ENCODE assay signal across 21 mouse cellular contexts in the genomic region with DNA sequence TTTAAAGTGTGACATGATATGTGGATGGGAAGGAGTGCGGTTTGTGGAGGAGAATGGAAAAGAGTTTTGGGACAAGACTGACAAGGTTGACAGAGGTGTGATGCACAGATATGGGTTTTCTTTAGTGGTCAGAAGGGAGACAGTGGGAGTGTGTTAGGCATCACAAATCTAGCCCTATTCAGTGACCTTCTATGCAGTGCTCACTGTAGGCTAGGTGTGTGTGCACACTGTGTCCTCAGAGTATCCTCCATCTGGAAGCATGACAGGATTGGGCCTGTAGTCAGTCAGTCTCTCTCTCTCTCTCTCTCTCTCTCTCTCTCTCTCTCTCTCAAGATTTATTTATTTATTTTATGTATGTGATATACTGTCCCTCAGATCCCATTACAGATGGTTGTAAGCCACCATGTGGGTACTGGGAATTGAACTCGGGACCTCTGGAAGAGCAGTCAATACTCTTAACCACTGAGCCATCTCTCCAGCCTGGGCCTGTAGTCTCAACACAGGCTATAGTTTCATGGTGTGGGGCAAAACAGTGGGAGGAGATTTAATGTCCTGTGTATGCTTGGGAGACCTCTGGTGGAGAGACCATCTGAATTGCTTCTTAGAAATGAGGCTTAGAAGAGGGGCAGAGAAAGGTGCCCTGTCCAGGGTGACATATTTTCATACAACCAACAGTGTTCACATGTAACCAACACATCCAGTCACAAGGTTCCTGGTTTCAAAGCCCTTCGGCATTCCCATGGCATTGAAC.
DNase-seq lines count a peak whose midpoint lies in the region; ATAC-seq and TF ChIP-seq lines count a peak whose summit lies in the region.
"Had no signal": no experiment of that assay in that cellular context is flagged by ENCODE, and none has a peak within 500 bp of the region (broad histone marks: within the 10 kb centered on the region; RNA-seq: fewer than 3 reads in every experiment).

No protein-coding gene starts in this region.

- dilution Hi-C loops in CH12.LX (cut with MboI; ENCODE audit: extremely low pct_ligation_motif_present, extremely low pct_unique_long_range_greater_than_20kb, low sequenced_read_pairs): no loop called here

- no peak overlapping the region for H3K4me2 ChIP-seq in heart, postnatal 0 days (ENCODE audit: low read depth, low read length)
- H3K4me2 ChIP-seq in heart, embryonic 12.5 days: no peak overlapping the region
- H3K4me2 ChIP-seq in limb, embryonic 11.5 days (ENCODE audit: low read depth, severe bottlenecking): no peak overlapping the region
- H3K4me2 ChIP-seq in CH12.LX (ENCODE audit: insufficient read depth, low read depth, poor library complexity, severe bottlenecking): no peak overlapping the region
- H3K4me2 ChIP-seq: hindbrain, embryonic 14.5 days; midbrain, embryonic 12.5 days; stomach, embryonic 15.5 days had no signal

- 80% methylated on average over 3 of the region's 3 CpGs for WGBS in heart, postnatal 0 days
- WGBS in heart, embryonic 12.5 days: 79% methylated on average over 3 of the region's 3 CpGs
- WGBS in limb, embryonic 11.5 days: 88% methylated on average over 3 of the region's 3 CpGs
- 95% methylated on average over 3 of the region's 3 CpGs for WGBS in limb, embryonic 10.5 days
- WGBS in embryonic facial prominence, embryonic 10.5 days: 91% methylated on average over 3 of the region's 3 CpGs

- no peak for TF ChIP-seq POLR2A in CH12.LX (IDR thresholded peaks at IDR 0.05; ENCODE audit: low read depth, low read length)

- peak; percentile 28; the same call in 1 of the 2 replicates for ATAC-seq in heart, postnatal 0 days (ENCODE audit: insufficient read depth, low read depth)
- no peak for ATAC-seq in heart, embryonic 12.5 days (ENCODE audit: insufficient number of reproducible peaks, low FRiP score)
- 0 out of 2 replicates have a peak, but pooled peaks have one; percentile 23 for ATAC-seq in limb, embryonic 11.5 days (ENCODE audit: insufficient number of reproducible peaks, low FRiP score, low TSS enrichment, low read depth)
- ATAC-seq: forebrain, embryonic 14.5 days had no signal

- no peaks in the 10 kb centered on the region; the same call in 1 of the 2 replicates for H3K79me2 ChIP-seq in CH12.LX (replicated peaks; ENCODE audit: control insufficient read depth, extremely low read depth, insufficient read depth, poor library complexity, severe bottlenecking)

- no peak overlapping the region for H3K4me3 ChIP-seq in heart, postnatal 0 days (ENCODE audit: low read depth, low read length)
- no peak overlapping the region for H3K4me3 ChIP-seq in heart, embryonic 12.5 days
- no peak overlapping the region for H3K4me3 ChIP-seq in limb, embryonic 11.5 days (ENCODE audit: low read depth, low read length)
- no peak overlapping the region for H3K4me3 ChIP-seq in limb, embryonic 10.5 days
- H3K4me3 ChIP-seq in CH12.LX (replicated peaks in 1 of 3; ENCODE audit: low read depth in 2 of 3, low read length in 2 of 3, poor library complexity in 1 of 3): no peak overlapping the region
- H3K4me3 ChIP-seq in embryonic facial prominence, embryonic 10.5 days: no peak overlapping the region
- H3K4me3 ChIP-seq: erythroblast, embryonic 14.5 days; midbrain, embryonic 12.5 days; stomach, embryonic 15.5 days had no signal

- peaks cover 9% of the 10 kb centered on the region for H3K4me1 ChIP-seq in heart, postnatal 0 days (ENCODE audit: control insufficient read depth, insufficient read depth)
- peaks cover 38% of the 10 kb centered on the region for H3K4me1 ChIP-seq in heart, embryonic 12.5 days (replicated peaks)
- peaks cover 16% of the 10 kb centered on the region for H3K4me1 ChIP-seq in limb, embryonic 11.5 days (ENCODE audit: control insufficient read depth, insufficient read depth, low read length)
- peaks cover 31% of the 10 kb centered on the region for H3K4me1 ChIP-seq in limb, embryonic 10.5 days
- H3K4me1 ChIP-seq in CH12.LX (ENCODE audit: control insufficient read depth in 1 of 2, insufficient read depth in 2 of 2): peaks cover 0 to 12% of the 10 kb centered on the region in 2 experiments; a peak in 3 of 4 replicates
- H3K4me1 ChIP-seq in embryonic facial prominence, embryonic 10.5 days: peaks cover 38% of the 10 kb centered on the region
- H3K4me1 ChIP-seq: midbrain, embryonic 12.5 days; stomach, embryonic 15.5 days had no signal

- no peak overlapping the region for H3K27ac ChIP-seq in heart, postnatal 0 days (ENCODE audit: low read depth)
- no peak overlapping the region for H3K27ac ChIP-seq in heart, embryonic 12.5 days (ENCODE audit: poor library complexity, severe bottlenecking)
- no peak overlapping the region for H3K27ac ChIP-seq in limb, embryonic 11.5 days (replicated peaks; ENCODE audit: low read depth, low read length)
- H3K27ac ChIP-seq in limb, embryonic 10.5 days: no peak overlapping the region
- no peak overlapping the region for H3K27ac ChIP-seq in CH12.LX (ENCODE audit: insufficient read depth, low read depth)
- H3K27ac ChIP-seq in embryonic facial prominence, embryonic 10.5 days (replicated peaks): 0 out of 2 replicates have a peak overlapping the region, but pooled peaks have one; percentile 37
- H3K27ac ChIP-seq: hindbrain, embryonic 14.5 days; liver, embryonic 14.5 days; midbrain, embryonic 12.5 days; stomach, embryonic 15.5 days had no signal

- H3K9me3 ChIP-seq in heart, postnatal 0 days (replicated peaks; ENCODE audit: control insufficient read depth, low read length): no peaks in the 10 kb centered on the region
- H3K9me3 ChIP-seq in heart, embryonic 12.5 days (replicated peaks): no peaks in the 10 kb centered on the region
- H3K9me3 ChIP-seq in limb, embryonic 11.5 days (ENCODE audit: control insufficient read depth, low read length): no peaks in the 10 kb centered on the region
- no peaks in the 10 kb centered on the region for H3K9me3 ChIP-seq in limb, embryonic 10.5 days (replicated peaks)
- no peaks in the 10 kb centered on the region for H3K9me3 ChIP-seq in CH12.LX (replicated peaks; ENCODE audit: low read length)
- no peaks in the 10 kb centered on the region for H3K9me3 ChIP-seq in embryonic facial prominence, embryonic 10.5 days
- H3K9me3 ChIP-seq: midbrain, embryonic 12.5 days; stomach, embryonic 15.5 days had no signal

- peak; percentile 26; the same call in 1 of the 2 replicates for TF ChIP-seq CTCF in heart, postnatal 0 days (IDR thresholded peaks at IDR 0.05; ENCODE audit: low read depth)
- TF ChIP-seq CTCF in CH12.LX (conservative IDR thresholded peaks at IDR 0.05 in 1 of 2, IDR thresholded peaks at IDR 0.05 in 1 of 2; ENCODE audit: low read depth in 2 of 2, low read length in 2 of 2): peak in 1 of 2 experiments; percentile 47; a peak in 2 of 4 replicates

- TF ChIP-seq RAD21 in CH12.LX (IDR thresholded peaks at IDR 0.05; ENCODE audit: low read depth, low read length): peak; percentile 38

- H3K27me3 ChIP-seq in heart, postnatal 0 days (ENCODE audit: control insufficient read depth, insufficient read depth, low read length): no peaks in the 10 kb centered on the region
- H3K27me3 ChIP-seq in heart, embryonic 12.5 days (replicated peaks): no peaks in the 10 kb centered on the region
- no peaks in the 10 kb centered on the region for H3K27me3 ChIP-seq in limb, embryonic 11.5 days (ENCODE audit: control insufficient read depth, insufficient read depth, low read length)
- H3K27me3 ChIP-seq in limb, embryonic 10.5 days (ENCODE audit: low read depth, poor library complexity, severe bottlenecking): no peaks in the 10 kb centered on the region
- H3K27me3 ChIP-seq in CH12.LX (replicated peaks): no peaks in the 10 kb centered on the region
- H3K27me3 ChIP-seq in embryonic facial prominence, embryonic 10.5 days (replicated peaks; ENCODE audit: low read depth, poor library complexity, severe bottlenecking): no peaks in the 10 kb centered on the region
- H3K27me3 ChIP-seq: midbrain, embryonic 12.5 days; stomach, embryonic 15.5 days had no signal

- TF ChIP-seq EP300 in heart, postnatal 0 days (IDR thresholded peaks at IDR 0.05; ENCODE audit: low read depth): no peak
- TF ChIP-seq EP300 in CH12.LX (IDR thresholded peaks at IDR 0.05; ENCODE audit: low read length): no peak

- DNase-seq in heart, postnatal 0 days (ENCODE audit: low spot score): peak; percentile 24
- no peak for DNase-seq in limb, embryonic 11.5 days (ENCODE audit: low spot score)
- DNase-seq in limb, embryonic 10.5 days (ENCODE audit: low spot score): no peak
- DNase-seq in CH12.LX (ENCODE audit: extremely low read depth): no peak
- no peak for DNase-seq in embryonic facial prominence, embryonic 10.5 days (ENCODE audit: low spot score)
- DNase-seq in adrenal gland, adult 2 months: no peak
- no peak for DNase-seq in yolk sac, embryonic 10.5 days (ENCODE audit: low spot score)
- DNase-seq: adrenal gland, postnatal 10 days; cerebellum, adult 11-12 months; cerebellum, postnatal 25 days; heart, adult 18-20 months; heart, postnatal 10 days; kidney, adult 8-10 months; left cerebral cortex, postnatal 4 days had no signal

- H3K36me3 ChIP-seq in heart, postnatal 0 days (replicated peaks; ENCODE audit: control insufficient read depth, insufficient read depth, low read length): 0 out of 2 replicates have a peak, but pooled peaks cover 1% of the 10 kb centered on the region
- 0 out of 2 replicates have a peak, but pooled peaks cover 1% of the 10 kb centered on the region for H3K36me3 ChIP-seq in heart, embryonic 12.5 days
- no peaks in the 10 kb centered on the region; the same call in 1 of the 2 replicates for H3K36me3 ChIP-seq in limb, embryonic 11.5 days (ENCODE audit: control insufficient read depth, insufficient read depth, low read length)
- H3K36me3 ChIP-seq in limb, embryonic 10.5 days: no peaks in the 10 kb centered on the region
- peaks cover 37 to 97% of the 10 kb centered on the region in 2 experiments for H3K36me3 ChIP-seq in CH12.LX (replicated peaks in 1 of 2; ENCODE audit: control insufficient read depth in 1 of 2, insufficient read depth in 1 of 2, low read length in 1 of 2)
- H3K36me3 ChIP-seq in embryonic facial prominence, embryonic 10.5 days (replicated peaks): peaks cover under 1% of the 10 kb centered on the region
- H3K36me3 ChIP-seq: midbrain, embryonic 12.5 days; stomach, embryonic 15.5 days had no signal

- in situ Hi-C loops in CH12.LX (cut with MboI; ENCODE audit: low pct_ligation_motif_present, low pct_unique_long_range_greater_than_20kb, low sequenced_read_pairs): no loop called here

- no peak overlapping the region for H3K9ac ChIP-seq in heart, postnatal 0 days (replicated peaks; ENCODE audit: low read depth, low read length)
- no peak overlapping the region for H3K9ac ChIP-seq in heart, embryonic 12.5 days
- no peak overlapping the region for H3K9ac ChIP-seq in limb, embryonic 11.5 days (ENCODE audit: low read length)
- no peak overlapping the region for H3K9ac ChIP-seq in CH12.LX (ENCODE audit: insufficient read depth, low read depth)
- H3K9ac ChIP-seq: hindbrain, embryonic 14.5 days; liver, embryonic 14.5 days; midbrain, embryonic 12.5 days; stomach, embryonic 15.5 days had no signal

TF ChIP-seq in CH12.LX, 34 proteins besides CTCF, POLR2A, EP300 and RAD21 (continues in another document):
- TF ChIP-seq KAT2A (IDR thresholded peaks at IDR 0.05; ENCODE audit: insufficient replicate concordance, low read length): no peak
- no peak for TF ChIP-seq MAX (IDR thresholded peaks at IDR 0.05; ENCODE audit: low read length)
- TF ChIP-seq BHLHE40 (IDR thresholded peaks at IDR 0.05; ENCODE audit: low read depth, low read length): no peak
- TF ChIP-seq TBP (conservative IDR thresholded peaks at IDR 0.05; ENCODE audit: low read depth, low read length): no peak
- peak; percentile 52 for TF ChIP-seq SMC3 (IDR thresholded peaks at IDR 0.05; ENCODE audit: low read depth, low read length)
